Mouse (Mus musculus): ENCODE measurements around the gene Jam2. TPM values are rescaled to one million over a fixed set of nuclear protein-coding genes. Genes with fewer than 3 reads are reported as not detected.

Gene Jam2
- polyA plus RNA-seq, 1 experiment from 2014 or later = 5.6 TPM

DNA sequence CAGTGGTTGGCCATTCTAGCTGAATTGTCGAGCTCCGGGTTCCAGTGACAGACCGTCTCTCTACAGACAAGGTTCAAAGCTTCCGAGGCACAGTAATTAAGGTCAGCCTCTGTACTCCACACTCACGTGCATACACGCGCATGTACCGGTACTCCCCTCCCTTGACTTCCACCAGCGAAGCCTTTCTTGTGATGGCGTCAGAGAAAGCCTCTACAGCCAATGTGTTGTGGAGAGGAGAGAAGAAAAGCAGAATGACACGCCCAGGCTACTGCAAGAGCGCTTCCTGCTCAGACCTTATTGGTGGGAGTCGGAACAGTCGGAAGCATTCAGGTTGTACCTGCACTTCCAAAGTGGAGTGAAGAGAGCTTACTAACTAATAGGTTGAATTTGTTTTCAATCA lies 19.5 kb downstream of the Jam2 start:
- Histone ChIP-seq H3K4me3 (replicated peaks) (no peak overlapping the region), H3K36me3 (no peaks in the 10 kb centered on the region), H3K9ac (no peak overlapping the region), H3K9me3 (no peaks in the 10 kb centered on the region), H3K4me1 (replicated peaks) (no peaks in the 10 kb centered on the region), H3K4me2 (replicated peaks) (no peak overlapping the region), H3K27me3 (replicated peaks) (no peaks in the 10 kb centered on the region), H3K27ac (no peak overlapping the region)
- 86% methylated on average over 14 of the region's 14 CpGs for WGBS
- no peak for ATAC-seq

DNA sequence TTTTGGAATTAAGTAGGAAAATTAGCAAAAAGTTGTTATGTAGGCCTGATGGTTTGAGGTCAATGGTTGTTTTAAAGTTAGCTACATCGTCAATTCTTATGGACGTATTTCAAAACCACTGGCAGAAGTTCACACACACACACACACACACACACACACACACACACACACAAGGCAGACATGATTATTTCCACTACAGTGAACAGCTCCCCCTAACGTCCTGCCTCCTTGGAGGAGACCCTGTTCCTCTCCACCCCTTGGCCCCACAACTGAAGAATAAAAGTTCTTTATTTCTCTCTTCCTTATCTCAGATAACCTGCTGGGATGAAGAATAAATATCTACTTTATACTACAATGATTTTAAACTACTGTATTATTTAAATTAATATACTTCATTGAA lies 21.4 kb downstream of the Jam2 start:
- no peaks in the 10 kb centered on the region for H3K9me3 ChIP-seq
- no peak overlapping the region for H3K27ac ChIP-seq
- no peak overlapping the region for H3K9ac ChIP-seq
- no peak overlapping the region for H3K4me2 ChIP-seq (replicated peaks)
- H3K4me1 ChIP-seq (replicated peaks) = no peaks in the 10 kb centered on the region
- H3K27me3 ChIP-seq (replicated peaks) = no peaks in the 10 kb centered on the region
- ATAC-seq = no peak
- 66% methylated on average over 3 of the region's 3 CpGs for WGBS
- no peak overlapping the region for H3K4me3 ChIP-seq (replicated peaks)
- no peaks in the 10 kb centered on the region for H3K36me3 ChIP-seq

DNA sequence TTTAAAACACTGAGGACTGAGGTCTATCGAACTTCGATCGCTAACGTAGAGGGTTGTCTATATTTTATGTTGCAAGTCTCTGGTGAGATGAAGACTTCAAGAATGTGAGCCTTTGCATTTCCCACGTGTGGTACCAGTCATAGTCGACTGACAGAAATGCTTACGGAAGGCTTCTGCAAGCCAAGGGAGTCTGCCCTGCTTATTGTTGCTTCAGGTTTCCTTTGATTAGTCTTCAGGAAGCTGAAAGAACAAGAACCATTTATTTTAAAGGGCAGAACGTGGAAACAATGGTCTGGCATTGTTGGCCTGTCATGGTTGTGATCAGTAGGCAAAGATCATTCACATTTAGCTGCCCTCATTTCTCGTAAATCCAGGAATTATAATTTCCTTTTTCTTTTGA lies 22.8 kb downstream of the Jam2 start:
- no peaks in the 10 kb centered on the region for H3K4me1 ChIP-seq (replicated peaks)
- H3K4me3 ChIP-seq (replicated peaks) = no peak overlapping the region
- H3K36me3 ChIP-seq = no peaks in the 10 kb centered on the region
- H3K27me3 ChIP-seq (replicated peaks) = no peaks in the 10 kb centered on the region
- H3K4me2 ChIP-seq (replicated peaks) = no peak overlapping the region
- H3K27ac ChIP-seq = no peak overlapping the region
- no peaks in the 10 kb centered on the region for H3K9me3 ChIP-seq
- ATAC-seq = no peak
- H3K9ac ChIP-seq = no peak overlapping the region
- 80% methylated on average over 9 of the region's 9 CpGs for WGBS

DNA sequence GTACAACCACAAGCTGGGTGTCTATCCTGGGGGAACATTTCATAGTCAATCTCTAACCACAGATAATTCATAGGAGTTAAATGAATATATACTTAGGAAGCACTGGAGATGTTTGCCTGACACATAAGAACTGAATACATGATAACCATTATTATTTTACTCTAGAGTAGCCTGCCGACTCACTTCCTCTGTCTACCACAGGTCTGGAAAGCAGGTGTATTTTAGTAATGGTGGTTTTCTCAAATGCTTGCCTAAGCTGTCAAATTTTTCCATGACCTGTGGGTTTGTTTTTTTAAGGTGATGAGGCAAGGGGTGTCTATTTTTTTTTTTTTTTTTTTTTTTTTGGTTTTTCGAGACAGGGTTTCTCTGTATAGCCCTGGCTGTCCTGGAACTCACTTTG lies 26.1 kb downstream of the Jam2 start:
- no peak overlapping the region for H3K9ac ChIP-seq
- no peaks in the 10 kb centered on the region for H3K4me1 ChIP-seq (replicated peaks)
- H3K36me3 ChIP-seq = no peaks in the 10 kb centered on the region
- 91% methylated on average over 1 of the region's 2 CpGs for WGBS
- no peak overlapping the region for H3K27ac ChIP-seq
- no peak overlapping the region for H3K4me2 ChIP-seq (replicated peaks)
- no peaks in the 10 kb centered on the region for H3K9me3 ChIP-seq
- no peak overlapping the region for H3K4me3 ChIP-seq (replicated peaks)
- ATAC-seq = no peak
- H3K27me3 ChIP-seq (replicated peaks) = no peaks in the 10 kb centered on the region

DNA sequence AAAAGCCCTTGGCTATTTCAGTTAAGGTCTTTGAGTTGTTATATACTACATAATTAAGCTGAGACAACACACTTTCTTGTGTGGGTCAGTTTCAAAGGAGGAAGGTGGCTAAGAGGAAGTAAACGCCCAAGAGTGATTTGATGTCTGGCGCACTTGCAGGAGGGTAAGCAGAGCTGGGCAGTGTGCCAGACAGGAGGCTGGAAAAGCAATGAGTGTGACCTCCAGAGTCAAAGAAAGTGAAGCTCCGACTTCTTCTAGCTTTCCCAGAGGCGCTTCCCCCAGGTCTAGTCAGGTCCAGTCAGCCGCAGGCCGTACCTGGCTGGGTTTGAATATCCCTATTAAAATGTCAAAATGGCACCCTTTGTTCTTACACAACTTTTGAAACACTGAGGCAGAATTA lies 28.3 kb downstream of the Jam2 start:
- no peak overlapping the region for H3K4me2 ChIP-seq (replicated peaks)
- no peak overlapping the region for H3K27ac ChIP-seq
- H3K9ac ChIP-seq = no peak overlapping the region
- no peaks in the 10 kb centered on the region for H3K9me3 ChIP-seq
- no peak overlapping the region for H3K4me3 ChIP-seq (replicated peaks)
- ATAC-seq = 0 out of 2 replicates have a peak, but pooled peaks have one; percentile 23
- H3K27me3 ChIP-seq (replicated peaks) = no peaks in the 10 kb centered on the region
- H3K4me1 ChIP-seq (replicated peaks) = no peaks in the 10 kb centered on the region
- no peaks in the 10 kb centered on the region for H3K36me3 ChIP-seq
- 56% methylated on average over 6 of the region's 6 CpGs for WGBS

DNA sequence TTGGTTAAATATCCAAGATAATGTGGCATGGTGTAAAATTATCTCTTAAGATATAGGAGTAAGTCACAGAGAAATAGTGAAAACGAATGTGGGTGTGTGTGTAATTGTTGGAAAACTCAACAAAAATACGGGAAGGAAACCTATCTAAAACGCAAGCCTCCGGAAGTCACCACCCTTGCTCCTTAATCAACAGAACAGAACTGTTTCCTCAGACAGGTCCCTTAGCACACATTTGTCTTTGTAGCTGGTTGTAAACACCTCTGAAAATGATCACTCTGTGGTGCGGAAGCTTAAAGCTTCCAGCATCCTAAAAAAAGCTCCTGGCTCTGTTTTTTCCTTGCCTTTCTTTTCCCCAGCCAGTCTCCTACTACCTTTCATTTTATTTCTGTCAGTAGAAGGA lies 30.9 kb downstream of the Jam2 start:
- no peaks in the 10 kb centered on the region for H3K9me3 ChIP-seq
- H3K27me3 ChIP-seq (replicated peaks) = no peaks in the 10 kb centered on the region
- no peak for ATAC-seq
- no peak overlapping the region for H3K4me2 ChIP-seq (replicated peaks)
- H3K4me3 ChIP-seq (replicated peaks) = no peak overlapping the region
- H3K27ac ChIP-seq = no peak overlapping the region
- whole genome bisulfite sequencing = 73% methylated on average over 5 of the region's 5 CpGs
- H3K4me1 ChIP-seq (replicated peaks) = no peaks in the 10 kb centered on the region
- no peak overlapping the region for H3K9ac ChIP-seq
- no peaks in the 10 kb centered on the region for H3K36me3 ChIP-seq

DNA sequence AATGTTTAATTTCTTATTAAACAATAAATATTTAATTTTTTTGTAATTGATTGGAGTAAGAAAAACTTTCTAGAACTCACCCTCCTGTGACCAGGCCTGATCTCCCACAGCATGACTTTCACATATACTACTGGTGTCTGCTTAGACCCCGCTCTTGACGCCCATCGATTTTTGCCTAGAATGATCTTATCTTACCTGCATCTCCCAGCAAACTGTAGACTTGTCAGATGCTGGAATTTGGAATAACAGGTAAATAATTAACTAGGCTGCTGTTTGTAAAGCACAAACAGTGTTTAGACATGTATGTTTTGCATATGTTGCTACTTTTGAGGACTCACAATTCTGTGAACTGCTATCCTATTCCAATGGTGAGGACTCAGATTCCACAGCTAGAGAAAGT lies 32.3 kb downstream of the Jam2 start:
- Histone ChIP-seq H3K36me3 (no peaks in the 10 kb centered on the region), H3K4me1 (replicated peaks) (no peaks in the 10 kb centered on the region), H3K27ac (no peak overlapping the region), H3K27me3 (replicated peaks) (no peaks in the 10 kb centered on the region), H3K4me2 (replicated peaks) (no peak overlapping the region), H3K9ac (no peak overlapping the region), H3K4me3 (replicated peaks) (no peak overlapping the region), H3K9me3 (no peaks in the 10 kb centered on the region)
- ATAC-seq = no peak
- 84% methylated on average over 3 of the region's 3 CpGs for WGBS

DNA sequence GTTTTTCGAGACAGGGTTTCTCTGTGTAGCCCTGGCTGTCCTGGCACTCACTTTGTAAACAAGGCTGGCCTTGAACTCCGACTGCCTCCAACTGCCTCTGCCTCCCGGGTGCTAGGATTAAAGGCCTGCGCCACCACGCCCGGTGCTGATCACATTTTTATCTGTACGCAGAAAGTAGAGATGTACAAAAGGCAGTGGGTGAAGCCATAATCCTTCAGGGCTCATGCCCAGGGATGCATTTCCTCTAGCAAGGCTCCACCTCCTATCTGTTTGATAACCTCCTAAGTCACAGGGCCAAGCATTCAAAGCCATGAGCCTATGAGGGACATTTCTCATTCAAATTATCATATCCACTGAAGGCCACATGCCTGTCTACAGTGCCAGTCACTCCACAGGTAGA lies 34.0 kb downstream of the Jam2 start:
- no peak overlapping the region for H3K4me2 ChIP-seq (replicated peaks)
- no peaks in the 10 kb centered on the region for H3K36me3 ChIP-seq
- no peaks in the 10 kb centered on the region for H3K9me3 ChIP-seq
- 88% methylated on average over 7 of the region's 7 CpGs for WGBS
- no peak overlapping the region for H3K27ac ChIP-seq
- no peak overlapping the region for H3K4me3 ChIP-seq (replicated peaks)
- no peak overlapping the region for H3K9ac ChIP-seq
- H3K4me1 ChIP-seq (replicated peaks) = no peaks in the 10 kb centered on the region
- H3K27me3 ChIP-seq (replicated peaks) = no peaks in the 10 kb centered on the region
- ATAC-seq = no peak

DNA sequence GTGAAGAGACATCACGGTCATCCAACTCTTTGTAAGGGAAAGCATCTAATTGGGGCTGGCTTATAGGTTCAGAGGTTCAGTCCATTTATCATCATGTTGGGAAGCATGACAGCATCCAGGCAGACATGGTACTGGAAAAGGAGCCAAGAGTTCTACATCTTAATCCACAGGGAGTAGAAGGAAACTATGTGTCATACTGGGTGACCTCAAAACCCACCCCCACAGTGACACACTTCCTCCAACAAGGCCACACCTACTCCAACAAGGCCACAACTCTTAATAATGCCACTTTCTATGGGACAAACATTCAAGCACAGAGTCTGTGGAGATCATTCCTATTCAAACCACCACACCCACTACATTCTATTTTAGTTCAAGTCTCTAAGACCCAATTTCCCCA lies 36.3 kb downstream of the Jam2 start:
- 94% methylated on average over 1 of the region's 1 CpGs for WGBS
- H3K4me3 ChIP-seq (replicated peaks) = no peak overlapping the region
- H3K27ac ChIP-seq = no peak overlapping the region
- no peaks in the 10 kb centered on the region for H3K27me3 ChIP-seq (replicated peaks)
- H3K4me1 ChIP-seq (replicated peaks) = no peaks in the 10 kb centered on the region
- H3K9ac ChIP-seq = no peak overlapping the region
- no peaks in the 10 kb centered on the region for H3K9me3 ChIP-seq
- no peak overlapping the region for H3K4me2 ChIP-seq (replicated peaks)
- ATAC-seq = no peak
- H3K36me3 ChIP-seq = no peaks in the 10 kb centered on the region

DNA sequence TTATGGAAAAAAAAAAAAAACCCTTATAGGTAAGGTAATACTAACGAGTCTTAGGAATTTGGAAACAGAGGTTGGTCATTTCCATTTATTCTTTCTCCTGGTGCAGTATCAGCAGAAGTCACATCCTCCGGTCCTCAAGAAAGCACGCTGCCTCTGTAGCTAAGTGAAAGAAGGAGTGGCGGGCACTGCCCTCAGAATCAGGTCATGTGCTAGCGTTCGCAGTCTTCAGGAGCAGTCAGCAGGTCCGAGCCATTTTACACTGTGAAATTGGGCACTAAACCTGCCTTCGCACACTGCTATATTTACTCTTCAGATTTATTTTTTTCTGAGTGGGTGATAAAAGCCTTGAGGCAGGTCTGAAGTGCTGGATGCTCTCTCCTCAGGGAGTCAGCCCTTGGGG lies 39.9 kb downstream of the Jam2 start:
- H3K9ac ChIP-seq = no peak overlapping the region
- no peak for ATAC-seq
- H3K27me3 ChIP-seq (replicated peaks) = no peaks in the 10 kb centered on the region
- H3K4me2 ChIP-seq (replicated peaks) = no peak overlapping the region
- H3K4me1 ChIP-seq (replicated peaks) = no peaks in the 10 kb centered on the region
- 71% methylated on average over 8 of the region's 8 CpGs for WGBS
- H3K9me3 ChIP-seq = no peaks in the 10 kb centered on the region
- no peak overlapping the region for H3K27ac ChIP-seq
- H3K36me3 ChIP-seq = no peaks in the 10 kb centered on the region
- H3K4me3 ChIP-seq (replicated peaks) = no peak overlapping the region

DNA sequence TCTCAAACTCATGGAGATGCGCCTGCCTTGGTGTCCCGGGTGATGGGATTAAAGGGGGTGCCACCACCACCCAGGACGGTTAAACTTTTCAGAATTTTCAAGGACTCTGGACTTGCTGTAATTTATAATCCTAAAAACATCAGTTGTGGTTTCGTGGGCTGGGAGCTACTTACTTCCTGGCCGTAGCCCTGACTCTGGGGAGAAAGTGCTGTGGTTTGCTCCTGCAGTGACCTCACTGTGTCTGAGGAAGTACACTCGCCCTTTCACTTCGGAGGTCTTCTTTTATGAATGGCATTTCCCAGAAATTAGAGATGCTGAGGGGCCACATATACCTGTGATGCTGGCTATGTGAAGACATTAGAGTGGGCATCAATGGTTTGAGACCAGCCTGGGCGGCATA lies 40.6 kb downstream of the Jam2 start:
- H3K27ac ChIP-seq = no peak overlapping the region
- no peaks in the 10 kb centered on the region for H3K36me3 ChIP-seq
- no peaks in the 10 kb centered on the region for H3K4me1 ChIP-seq (replicated peaks)
- H3K9ac ChIP-seq = no peak overlapping the region
- no peak overlapping the region for H3K4me3 ChIP-seq (replicated peaks)
- no peak for ATAC-seq
- WGBS = 73% methylated on average over 8 of the region's 8 CpGs
- H3K4me2 ChIP-seq (replicated peaks) = no peak overlapping the region
- no peaks in the 10 kb centered on the region for H3K27me3 ChIP-seq (replicated peaks)
- H3K9me3 ChIP-seq = no peaks in the 10 kb centered on the region

DNA sequence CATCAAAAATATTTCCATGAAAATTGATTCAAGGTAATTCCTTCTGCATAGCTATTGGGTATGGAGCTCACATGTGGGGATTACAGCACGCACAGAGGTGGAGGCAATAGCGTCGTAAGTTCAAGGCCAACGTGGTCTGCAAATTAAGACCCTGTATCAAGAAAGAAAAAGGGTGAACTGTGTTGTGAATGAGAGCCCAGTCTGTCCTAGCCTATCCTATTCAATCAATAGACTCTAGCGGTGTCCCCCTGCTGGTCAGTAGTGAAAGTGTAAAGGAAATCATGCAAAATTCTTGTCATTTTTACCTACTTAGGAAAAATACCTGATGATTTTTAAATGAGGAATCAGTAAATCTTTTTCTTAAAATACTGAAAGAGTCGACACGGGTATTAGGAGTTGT lies 43.5 kb downstream of the Jam2 start:
- no peaks in the 10 kb centered on the region for H3K27me3 ChIP-seq (replicated peaks)
- H3K4me2 ChIP-seq (replicated peaks) = no peak overlapping the region
- H3K36me3 ChIP-seq = no peaks in the 10 kb centered on the region
- H3K9ac ChIP-seq = no peak overlapping the region
- no peaks in the 10 kb centered on the region for H3K9me3 ChIP-seq
- H3K4me1 ChIP-seq (replicated peaks) = no peaks in the 10 kb centered on the region
- no peak overlapping the region for H3K4me3 ChIP-seq (replicated peaks)
- WGBS = 36% methylated on average over 7 of the region's 7 CpGs
- H3K27ac ChIP-seq = no peak overlapping the region
- ATAC-seq = no peak

DNA sequence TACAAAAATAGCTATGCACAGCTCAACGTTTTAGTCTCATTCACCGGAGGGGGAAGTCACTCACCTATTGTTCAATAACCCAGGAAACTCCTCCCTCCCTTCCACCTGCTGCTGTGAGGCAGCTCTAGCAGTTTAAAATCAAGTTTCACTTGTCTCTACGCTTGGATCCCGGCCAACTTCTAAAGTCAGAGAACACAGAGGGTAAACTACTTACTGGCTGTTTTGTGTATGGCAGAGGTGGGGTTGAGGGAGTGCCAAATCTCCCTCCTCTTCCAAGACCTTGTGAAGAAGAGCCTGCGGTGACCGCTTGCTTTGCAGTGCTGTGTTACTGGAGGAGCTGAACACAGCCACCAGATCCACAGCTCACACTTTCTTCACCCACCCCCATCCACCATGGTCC lies 51.1 kb downstream of the Jam2 start:
- Histone ChIP-seq H3K36me3 (peaks cover 19% of the 10 kb centered on the region), H3K27ac (no peak overlapping the region), H3K4me3 (replicated peaks) (no peak overlapping the region), H3K9me3 (no peaks in the 10 kb centered on the region), H3K4me2 (replicated peaks) (no peak overlapping the region), H3K27me3 (replicated peaks) (no peaks in the 10 kb centered on the region), H3K4me1 (replicated peaks) (no peaks in the 10 kb centered on the region), H3K9ac (no peak overlapping the region)
- peak; percentile 84 for ATAC-seq
- WGBS = 75% methylated on average over 6 of the region's 6 CpGs

DNA sequence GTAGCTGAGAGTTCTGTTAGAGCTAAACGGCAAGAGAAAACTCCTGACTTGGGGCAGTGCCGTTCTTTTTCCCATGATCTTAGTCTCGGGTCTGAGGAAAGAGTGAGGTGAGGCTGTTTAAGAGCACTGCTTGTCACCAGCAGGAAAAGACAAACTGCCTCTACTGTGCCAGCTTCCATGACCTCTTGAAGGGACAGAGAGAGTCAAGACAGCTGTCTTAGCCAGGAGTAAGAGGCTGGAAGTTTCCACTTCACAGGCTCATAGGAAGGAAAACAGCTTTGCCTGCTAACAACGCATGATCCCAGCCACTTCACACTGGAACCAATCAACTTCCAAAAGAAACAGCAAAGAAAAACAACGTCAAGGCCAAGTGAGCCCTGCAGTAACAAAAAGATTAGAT lies 57.8 kb downstream of the Jam2 start:
- Histone ChIP-seq H3K4me1 (replicated peaks) (0 out of 2 replicates have a peak, but pooled peaks cover 3% of the 10 kb centered on the region), H3K36me3 (peaks cover 20% of the 10 kb centered on the region), H3K4me3 (replicated peaks) (no peak overlapping the region), H3K27ac (no peak overlapping the region), H3K4me2 (replicated peaks) (no peak overlapping the region), H3K9ac (no peak overlapping the region), H3K9me3 (no peaks in the 10 kb centered on the region), H3K27me3 (replicated peaks) (no peaks in the 10 kb centered on the region)
- 79% methylated on average over 5 of the region's 5 CpGs for WGBS
- ATAC-seq = no peak
